Mouse (Mus musculus) hindbrain, embryonic 10.5 days (tissue): Measurements from ENCODE around the gene Stat5b. TPM values are rescaled to one million over a fixed set of nuclear protein-coding genes. Genes with fewer than 3 reads are reported as not detected.

Experiments used
- polyA plus RNA-seq: library from polyadenylated mRNA; unstranded; fragments of >200 nt; fragmentation: Nextera tagmentation; extraction: Ambion mirVana; gene quantifications from 2 replicates; pipeline ENCODE4 v1.2.1, GENCODE M21; 2016

Stat5b gene
- polyA plus RNA-seq, 1 experiment from 2014 or later = 14.8 TPM

Other genes with a start within 250 kb of the Stat5b start
- 95.9 and 119 TPM in 2 replicates for gene Nkiras2, start 231.5 kb downstream of the Stat5b start, polyA plus RNA-seq
- 219 and 260 TPM in 2 replicates for gene Dnajc7, start 230.6 kb downstream of the Stat5b start, polyA plus RNA-seq
- gene Zfp385c, start 158.3 kb downstream of the Stat5b start, polyA plus RNA-seq = 0.26 and 0.68 TPM in 2 replicates
- gene Dhx58, start 146.5 kb downstream of the Stat5b start, polyA plus RNA-seq = 1.9 and 2.9 TPM in 2 replicates
- 70.8 and 71.3 TPM in 2 replicates for gene Kat2a, start 138.3 kb downstream of the Stat5b start, polyA plus RNA-seq
- gene Hspb9, start 136.9 kb downstream of the Stat5b start, polyA plus RNA-seq = 0.25 and 0.35 TPM in 2 replicates
- 16.8 and 37.2 TPM in 2 replicates for gene Rab5c, start 112.5 kb downstream of the Stat5b start, polyA plus RNA-seq
- 1.5 and 4.4 TPM in 2 replicates for gene Kcnh4, start 90.8 kb downstream of the Stat5b start, polyA plus RNA-seq
- not detected in 2 replicates for gene Hcrt, start 87.8 kb downstream of the Stat5b start, polyA plus RNA-seq
- 3.9 and 4.3 TPM in 2 replicates for gene Ghdc, start 79.8 kb downstream of the Stat5b start, polyA plus RNA-seq
- gene Stat5a, start 8.6 kb upstream of the Stat5b start, polyA plus RNA-seq = 2.0 and 2.8 TPM in 2 replicates
- gene Stat3, start 88.8 kb upstream of the Stat5b start, polyA plus RNA-seq = 21.1 and 31.5 TPM in 2 replicates
- 18.2 and 21.4 TPM in 2 replicates for gene Cavin1, start 120.2 kb upstream of the Stat5b start, polyA plus RNA-seq
- gene Atp6v0a1, start 158.7 kb upstream of the Stat5b start, polyA plus RNA-seq = 36.2 and 48.1 TPM in 2 replicates
- 11.2 and 12.9 TPM in 2 replicates for gene Naglu, start 219.3 kb upstream of the Stat5b start, polyA plus RNA-seq
- 0.14 TPM in 1 of 2 replicates, not detected in the other for gene Hsd17b1, start 227.7 kb upstream of the Stat5b start, polyA plus RNA-seq
- 53.1 and 59.6 TPM in 2 replicates for gene Coasy, start 231.8 kb upstream of the Stat5b start, polyA plus RNA-seq
- gene Mlx, start 236.6 kb upstream of the Stat5b start, polyA plus RNA-seq = 44.7 and 49.7 TPM in 2 replicates
- 59.7 and 72.5 TPM in 2 replicates for gene Psmc3ip, start 244.7 kb upstream of the Stat5b start, polyA plus RNA-seq